Mouse (Mus musculus) heart, postnatal 0 days (tissue): ENCODE results near the gene Eif2a. TPM values are rescaled to one million over a fixed set of nuclear protein-coding genes. Genes with fewer than 3 reads are reported as not detected.

Experiments
- ATAC-seq: fragments of 200-750 bp; cut with Nextera tagmentation; 2 replicates; pipeline ENCODE4 v1.8.0; 2017; ENCODE audit warnings: low read depth, moderate number of reproducible peaks, moderate library complexity; ENCODE audit not compliant: insufficient read depth
- DNase-seq: peaks from one replicate; pipeline ENCODE4 v3.0.0-alpha.2; 2016; ENCODE audit warnings: low spot score
- H3K27ac ChIP-seq: fragments of 300-500 bp; sonication (generic); 2 replicates; pipeline ENCODE4 v1.5.1; 2014; ENCODE audit warnings: low read depth, mild to moderate bottlenecking
- H3K27me3 ChIP-seq: fragments of 300-500 bp; sonication (generic); 2 replicates; pipeline ENCODE4 v1.6.1; 2014; ENCODE audit warnings: low read length, mixed read lengths; ENCODE audit not compliant: control insufficient read depth, insufficient read depth
- H3K36me3 ChIP-seq: fragments of 300-500 bp; sonication (generic); replicated peaks from 2 replicates; pipeline ENCODE4 v1.6.1; 2014; ENCODE audit warnings: low read length, mixed read lengths; ENCODE audit not compliant: control insufficient read depth, insufficient read depth
- H3K4me1 ChIP-seq: fragments of 300-500 bp; sonication (generic); 2 replicates; pipeline ENCODE4 v1.6.1; 2014; ENCODE audit warnings: antibody characterized with exemption; ENCODE audit not compliant: control insufficient read depth, insufficient read depth
- H3K4me2 ChIP-seq: fragments of 300-500 bp; sonication (generic); 2 replicates; pipeline ENCODE4 v1.6.1; 2014; ENCODE audit warnings: low read depth, mild to moderate bottlenecking, low read length, moderate library complexity
- H3K4me3 ChIP-seq: fragments of 300-500 bp; sonication (generic); 2 replicates; pipeline ENCODE4 v1.5.1; 2014; ENCODE audit warnings: low read depth, low read length
- H3K9ac ChIP-seq: fragments of 300-500 bp; sonication (generic); replicated peaks from 2 replicates; pipeline ENCODE4 v1.6.1; 2014; ENCODE audit warnings: low read depth, low read length, mixed read lengths
- H3K9me3 ChIP-seq: fragments of 300-500 bp; sonication (generic); replicated peaks from 2 replicates; pipeline ENCODE4 v1.6.1; 2016; ENCODE audit warnings: low read length; ENCODE audit not compliant: control insufficient read depth
- CTCF ChIP-seq: IDR thresholded peaks from 2 replicates; pipeline ENCODE4 v1.5.1; 2016; ENCODE audit warnings: antibody characterized with exemption, control low read depth, low read depth
- EP300 ChIP-seq: IDR thresholded peaks from 2 replicates; pipeline ENCODE4 v1.6.1; 2016; ENCODE audit warnings: antibody characterized with exemption, low read depth
- WGBS: fragments of 180-500 bp; shearing (Covaris S2); extraction: QIAGEN DNeasy Blood & Tissue Kit; methylation state at CpG from one replicate; pipeline ENCODE4 v1.1.7; 2014; 5-methylcytosine and 5-hydroxymethylcytosine counted together
- polyA plus RNA-seq: library from polyadenylated mRNA; unstranded; fragments of >200 nt; fragmentation: Nextera tagmentation; extraction: Ambion mirVana; gene quantifications from 2 replicates; pipeline ENCODE4 v1.2.1, GENCODE M21; 2015
- total RNA-seq: library from RNA; depleted of rRNA; stranded (reverse); fragments of >200 nt; gene quantifications from 2 replicates; pipeline ENCODE4 v1.2.3, GENCODE M21; 2014; ENCODE audit warnings: low replicate concordance

Gene Eif2a
- total and polyA plus RNA-seq, 2 experiments from 2014 or later, result 27.6 to 45.3 TPM

GRCm38 (mm10) chr3:58516602-58516976 is 9.0 kb upstream of the Eif2a start:
- Histone ChIP-seq H3K36me3 (peaks cover 11% of the 10 kb centered on the region), H3K4me1 (peaks cover 14% of the 10 kb centered on the region), H3K9ac (no peak overlapping the region), H3K4me3 (no peak overlapping the region), H3K27ac (no peak overlapping the region), H3K9me3 (no peaks in the 10 kb centered on the region), H3K4me2 (no peak overlapping the region), H3K27me3 (no peaks in the 10 kb centered on the region)
- no peak for TF ChIP-seq EP300
- no peak for TF ChIP-seq CTCF
- DNase-seq, result no peak
- 46% methylated on average over 7 of the region's 7 CpGs for WGBS
- no peak for ATAC-seq

GRCm38 (mm10) chr3:58517258-58517657 is 8.4 kb upstream of the Eif2a start:
- no peak for TF ChIP-seq CTCF
- no peak for TF ChIP-seq EP300
- Histone ChIP-seq H3K4me2 (no peak overlapping the region), H3K4me1 (peaks cover 14% of the 10 kb centered on the region), H3K36me3 (peaks cover 15% of the 10 kb centered on the region), H3K9ac (no peak overlapping the region), H3K27ac (no peak overlapping the region), H3K4me3 (no peak overlapping the region), H3K9me3 (no peaks in the 10 kb centered on the region), H3K27me3 (no peaks in the 10 kb centered on the region)
- WGBS, result 34% methylated on average over 5 of the region's 5 CpGs
- ATAC-seq (no peak), DNase-seq (no peak)

- ATAC-seq (no peak), DNase-seq (no peak)
- H3K9ac ChIP-seq, result no peak overlapping the region
- no peak overlapping the region for H3K4me2 ChIP-seq
- H3K4me3 ChIP-seq, result no peak overlapping the region
- no peaks in the 10 kb centered on the region for H3K9me3 ChIP-seq
- no peak overlapping the region for H3K27ac ChIP-seq
- WGBS, result 81% methylated on average over 5 of the region's 5 CpGs
- no peak for TF ChIP-seq EP300
- TF ChIP-seq CTCF, result no peak
- H3K36me3 ChIP-seq, result peaks cover 19% of the 10 kb centered on the region
- peaks cover 14% of the 10 kb centered on the region for H3K4me1 ChIP-seq
- no peaks in the 10 kb centered on the region for H3K27me3 ChIP-seq
Measured at GRCm38 (mm10) chr3:58517800-58518199, 7.8 kb upstream of the Eif2a start.

GRCm38 (mm10) chr3:58518962-58519361 is 6.7 kb upstream of the Eif2a start:
- TF ChIP-seq EP300 (no peak), CTCF (no peak)
- DNase-seq, result no peak
- Histone ChIP-seq H3K4me2 (no peak overlapping the region), H3K9me3 (no peaks in the 10 kb centered on the region), H3K4me3 (no peak overlapping the region), H3K36me3 (peaks cover 28% of the 10 kb centered on the region), H3K27ac (peak overlapping the region; percentile 8; the same call in 1 of the 2 replicates), H3K4me1 (peaks cover 17% of the 10 kb centered on the region), H3K9ac (no peak overlapping the region), H3K27me3 (no peaks in the 10 kb centered on the region)
- 60% methylated on average over 2 of the region's 2 CpGs for WGBS
- ATAC-seq, result peak; percentile 62; the same call in 1 of the 2 replicates

GRCm38 (mm10) chr3:58519536-58519935 is 6.1 kb upstream of the Eif2a start:
- H3K9me3 ChIP-seq, result no peaks in the 10 kb centered on the region
- no peak for ATAC-seq
- peaks cover 23% of the 10 kb centered on the region for H3K4me1 ChIP-seq
- no peak overlapping the region for H3K4me2 ChIP-seq
- H3K4me3 ChIP-seq, result no peak overlapping the region
- whole genome bisulfite sequencing, result 32% methylated on average over 3 of the region's 3 CpGs
- peak overlapping the region; percentile 8; the same call in 1 of the 2 replicates for H3K27ac ChIP-seq
- no peak overlapping the region for H3K9ac ChIP-seq
- TF ChIP-seq CTCF (no peak), EP300 (no peak)
- H3K36me3 ChIP-seq, result peaks cover 28% of the 10 kb centered on the region
- no peaks in the 10 kb centered on the region for H3K27me3 ChIP-seq
- no peak for DNase-seq

- Histone ChIP-seq H3K27ac (no peak overlapping the region), H3K36me3 (peaks cover 28% of the 10 kb centered on the region), H3K4me1 (peaks cover 25% of the 10 kb centered on the region), H3K27me3 (no peaks in the 10 kb centered on the region), H3K9ac (no peak overlapping the region), H3K9me3 (no peaks in the 10 kb centered on the region), H3K4me3 (no peak overlapping the region), H3K4me2 (no peak overlapping the region)
- ATAC-seq (no peak), DNase-seq (no peak)
- WGBS, result 88% methylated on average over 6 of the region's 6 CpGs
- TF ChIP-seq EP300 (no peak), CTCF (no peak)
Measured at GRCm38 (mm10) chr3:58520286-58520685, 5.3 kb upstream of the Eif2a start.
